Mouse (Mus musculus) testis, postnatal 10 days (tissue): ENCODE results near the gene Lrrk1.
A peak's percentile ranks its signal among the peaks of the same experiment; 100 is the strongest.

Experiments used
- DNase-seq: peaks from one replicate; pipeline ENCODE4 v3.0.0; 2021; ENCODE audit warnings: low spot score

The Lrrk1 gene

GRCm38 (mm10) chr7:66384213-66384612 is 3.9 kb downstream of the Lrrk1 start:
- no peak for DNase-seq

DNA sequence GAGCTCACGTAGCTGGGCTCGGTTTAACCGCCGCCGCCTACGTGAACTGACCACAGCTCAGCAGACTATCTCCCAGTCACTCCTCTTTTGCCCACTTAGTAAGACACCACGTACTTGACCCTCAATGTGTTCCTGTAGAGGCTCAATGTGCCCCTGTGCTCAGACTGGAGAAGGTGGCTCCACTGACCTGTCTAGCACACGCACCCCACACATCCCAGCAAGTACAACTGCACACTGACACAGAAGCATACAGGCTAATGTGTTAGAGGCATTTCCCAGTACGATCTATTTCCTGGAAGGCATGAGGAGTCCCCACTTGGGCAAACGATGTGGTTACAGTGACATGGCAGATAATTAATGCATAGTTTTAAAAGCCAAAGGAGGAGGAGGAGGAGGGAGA is 11.6 kb downstream of the Lrrk1 start:
- no peak for DNase-seq

DNA sequence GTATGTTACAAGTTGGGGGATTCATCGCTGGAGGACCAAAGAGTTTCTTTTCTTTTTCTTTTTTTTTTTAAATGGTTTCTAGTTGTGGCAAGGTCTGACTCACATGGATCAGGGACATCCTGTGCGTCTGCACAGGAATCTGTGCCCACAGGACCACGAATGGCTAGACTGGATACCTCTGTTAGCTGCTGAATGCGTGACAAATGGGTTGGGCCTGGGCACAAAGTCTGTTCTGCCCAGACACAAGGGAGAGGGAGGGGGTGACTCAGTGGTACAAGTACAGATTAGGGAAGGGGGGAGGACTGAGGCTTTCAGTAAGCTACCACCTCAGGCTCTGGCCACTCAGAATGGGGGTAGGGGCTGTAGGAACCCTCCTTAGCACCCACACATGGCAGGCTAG is 12.4 kb downstream of the Lrrk1 start:
- DNase-seq = no peak

DNA sequence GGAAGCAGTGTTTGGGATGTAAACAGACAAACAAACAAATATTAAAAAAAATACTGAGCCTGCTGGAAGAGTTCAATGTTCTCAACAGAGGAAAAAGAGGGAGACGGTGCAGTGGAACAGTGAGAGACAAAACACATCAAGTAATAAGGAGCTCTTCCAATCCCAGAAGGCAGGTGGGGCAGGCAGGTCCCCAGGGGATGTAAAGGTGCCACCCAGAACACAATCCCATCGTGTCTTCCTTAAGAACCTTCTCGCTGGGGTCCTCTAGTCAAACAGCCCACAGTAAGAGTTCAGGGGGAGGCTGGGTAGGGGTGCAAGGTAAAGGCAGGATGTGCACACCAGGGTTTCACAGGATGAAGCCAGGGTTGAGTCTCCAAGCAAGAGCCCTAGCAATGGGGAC is 14.8 kb downstream of the Lrrk1 start:
- DNase-seq = no peak

DNA sequence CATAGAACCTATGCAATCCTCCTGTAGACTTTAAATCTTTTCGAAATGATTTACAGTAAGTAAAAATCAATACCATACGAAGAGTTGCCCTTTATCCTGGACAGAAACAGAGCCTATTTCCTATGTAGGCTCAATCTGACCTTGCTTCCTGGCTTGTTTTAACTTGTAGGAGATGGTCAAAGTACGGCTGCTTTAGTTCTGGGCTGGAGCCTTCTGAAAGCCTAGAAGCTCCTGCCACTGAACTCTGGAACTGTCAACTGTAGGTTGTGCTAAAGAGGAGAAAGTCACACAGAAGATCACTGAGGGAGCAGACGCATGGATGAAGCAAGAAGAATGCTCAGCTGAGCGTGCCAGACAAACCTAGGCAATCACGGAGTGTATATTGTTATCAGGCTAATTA is 17.2 kb downstream of the Lrrk1 start:
- no peak for DNase-seq

- DNase-seq = no peak
Measured at GRCm38 (mm10) chr7:66369934-66370445, 18.2 kb downstream of the Lrrk1 start.

DNA sequence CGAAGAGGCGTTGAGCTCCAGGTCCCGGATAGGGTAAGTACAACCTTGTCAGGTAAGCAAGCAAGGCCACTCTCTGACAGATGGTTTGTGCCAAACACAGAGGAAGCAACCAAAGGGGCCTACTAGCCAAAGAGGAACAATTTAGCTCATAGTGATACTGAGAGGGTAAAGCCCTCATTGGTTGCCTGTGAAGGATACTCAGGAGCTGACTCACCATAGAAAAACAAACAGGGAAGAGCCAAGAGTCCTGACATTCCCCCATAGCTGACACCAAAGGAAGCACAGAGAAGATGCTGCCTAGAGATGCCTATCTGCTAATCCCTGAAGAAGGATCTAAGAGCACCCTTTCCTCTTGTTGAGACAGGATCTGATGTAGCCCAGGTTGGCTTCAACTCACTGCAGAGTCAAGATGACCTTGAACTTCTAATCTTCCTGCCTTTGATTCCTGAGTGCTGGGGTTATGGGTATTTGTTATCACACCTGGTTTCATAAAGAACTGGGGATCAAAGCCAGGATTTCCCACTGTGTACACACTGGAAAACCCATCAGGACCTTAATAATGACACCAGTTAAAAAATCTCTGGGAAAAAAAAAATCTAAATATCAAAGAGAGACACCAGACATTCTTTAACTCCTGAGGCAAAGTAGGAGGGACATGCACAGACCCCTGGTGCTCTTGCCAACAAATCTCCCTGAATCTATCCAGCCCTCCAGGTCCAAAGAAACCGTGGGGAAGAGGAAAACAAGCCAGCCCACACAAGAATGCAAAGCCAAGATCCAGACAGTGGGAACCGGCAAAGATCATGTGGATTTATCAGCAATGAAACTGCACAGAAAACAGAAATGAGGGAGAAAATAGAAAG is 18.8 kb downstream of the Lrrk1 start:
- DNase-seq = no peak

DNA sequence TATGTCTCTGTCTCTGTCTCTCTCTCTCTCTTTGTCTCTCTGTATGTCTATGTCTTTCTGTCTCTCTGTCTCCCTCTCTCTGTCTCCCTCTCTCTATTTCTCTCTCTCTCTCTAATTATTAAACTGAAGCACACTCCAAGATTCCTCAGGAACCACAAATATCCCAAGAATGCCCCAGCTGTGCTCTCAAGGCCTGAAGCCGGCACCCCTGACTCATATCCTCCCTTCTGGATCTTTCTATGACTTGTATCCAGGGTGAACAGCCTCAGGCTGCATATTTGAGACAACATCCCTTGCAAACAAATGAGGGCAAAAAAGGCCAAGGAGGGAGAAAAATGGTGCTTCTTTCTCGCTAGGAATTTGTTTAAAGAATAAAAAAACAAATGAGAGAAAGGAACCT is 22.2 kb downstream of the Lrrk1 start, which contains the start of gene Gm10974:
Gene Gm10974, plus strand, starts transcription at position 2 of the 400 bp plus-strand sequence.
- no peak for DNase-seq

GRCm38 (mm10) chr7:66365411-66365810 is 22.7 kb downstream of the Lrrk1 start:
- no peak for DNase-seq

GRCm38 (mm10) chr7:66364491-66364890 is 23.7 kb downstream of the Lrrk1 start:
- DNase-seq = no peak

DNA sequence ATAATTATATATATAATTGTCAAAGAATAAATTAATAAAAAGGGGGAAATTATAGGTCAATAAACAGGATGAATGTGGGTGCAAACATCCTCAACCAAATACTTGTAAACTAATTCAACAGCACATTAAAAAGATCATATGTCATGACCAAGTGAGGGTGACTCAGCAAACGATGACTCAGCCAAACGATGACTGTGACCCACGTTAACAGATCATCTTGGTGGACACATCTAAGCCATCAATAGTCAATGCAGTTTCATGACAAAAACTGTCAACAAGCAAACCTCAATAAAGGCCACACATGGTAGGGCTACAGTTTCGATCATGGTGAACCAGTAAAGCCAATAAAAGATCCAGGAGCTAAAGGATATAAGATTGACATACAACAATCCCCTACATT is 29.1 kb downstream of the Lrrk1 start:
- no peak for DNase-seq

DNA sequence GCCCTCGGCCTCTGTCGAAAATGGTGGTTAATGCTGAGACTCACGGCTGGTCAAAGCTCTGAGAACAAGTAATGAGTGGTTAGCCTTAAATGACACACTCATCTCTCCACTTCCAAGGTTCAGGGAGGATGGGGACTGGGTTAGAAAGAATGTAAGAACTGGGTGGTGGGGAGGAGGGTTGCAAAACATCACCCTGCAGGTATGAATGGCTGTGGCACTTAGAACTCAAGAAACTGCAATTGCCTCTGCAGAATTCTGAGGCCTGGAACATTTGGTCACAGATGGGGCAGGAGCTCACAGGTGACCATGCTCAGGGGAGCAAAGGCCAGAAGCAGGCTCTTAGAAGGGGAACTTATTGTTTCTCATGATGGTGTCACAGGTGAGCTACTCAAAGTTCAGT is 29.7 kb downstream of the Lrrk1 start:
- DNase-seq = no peak

DNA sequence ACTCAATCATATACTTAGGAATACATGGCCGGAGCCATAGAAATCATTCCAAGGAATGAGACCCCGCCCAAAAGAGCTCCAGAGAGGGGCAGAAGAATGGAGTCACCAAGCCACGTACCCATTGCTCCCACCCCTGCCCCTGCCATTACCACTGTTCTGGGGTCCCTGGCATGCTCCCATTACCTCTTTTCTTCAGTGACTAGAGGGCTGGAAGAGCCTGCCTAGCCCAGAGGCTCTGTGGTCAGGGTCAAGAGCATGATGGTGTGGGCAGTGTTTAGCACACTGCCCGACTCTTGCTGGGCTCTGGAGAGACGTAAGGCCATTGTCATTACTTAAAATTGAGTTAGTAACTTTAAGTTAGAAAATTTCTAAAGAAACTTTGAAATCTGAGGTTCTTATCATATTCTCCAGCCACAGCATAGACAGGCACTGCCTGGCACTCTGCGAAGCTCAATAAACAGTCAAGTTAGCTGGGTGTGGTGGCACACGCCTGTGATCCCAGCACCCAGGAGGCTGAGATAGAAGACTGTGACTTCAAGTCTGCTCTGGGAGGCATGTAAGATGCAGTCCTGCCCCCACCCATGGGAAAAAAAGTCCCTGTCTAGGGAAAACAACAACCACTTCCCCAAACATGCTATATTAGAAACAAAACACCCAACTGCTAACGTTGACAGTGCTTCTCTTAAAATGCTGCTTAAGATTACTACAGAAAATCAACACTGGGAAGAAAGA is 32.2 kb downstream of the Lrrk1 start:
- DNase-seq = no peak

GRCm38 (mm10) chr7:66354911-66355310 is 33.2 kb downstream of the Lrrk1 start:
- no peak for DNase-seq

DNA sequence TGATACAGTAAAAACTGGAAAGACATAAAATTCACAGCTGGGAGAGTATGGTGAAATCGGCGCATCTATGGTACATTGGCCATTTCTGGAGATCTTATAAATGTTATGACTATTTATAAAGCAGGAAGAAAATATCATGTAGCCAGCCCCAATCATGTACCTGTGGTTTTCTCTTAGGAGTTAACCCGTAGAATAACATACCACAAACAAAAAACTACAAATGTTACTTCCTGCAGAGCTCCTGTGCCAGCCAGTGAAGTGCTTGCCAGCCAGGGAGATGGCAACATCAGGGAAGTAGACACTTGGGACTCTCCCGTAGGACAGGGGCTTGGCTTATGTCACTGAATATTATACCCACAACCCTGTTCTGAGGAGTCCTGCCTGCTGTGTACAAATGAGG is 37.1 kb downstream of the Lrrk1 start:
- no peak for DNase-seq

GRCm38 (mm10) chr7:66349670-66350069 is 38.5 kb downstream of the Lrrk1 start:
- DNase-seq = no peak

GRCm38 (mm10) chr7:66348588-66348987 is 39.6 kb downstream of the Lrrk1 start:
- no peak for DNase-seq

DNA sequence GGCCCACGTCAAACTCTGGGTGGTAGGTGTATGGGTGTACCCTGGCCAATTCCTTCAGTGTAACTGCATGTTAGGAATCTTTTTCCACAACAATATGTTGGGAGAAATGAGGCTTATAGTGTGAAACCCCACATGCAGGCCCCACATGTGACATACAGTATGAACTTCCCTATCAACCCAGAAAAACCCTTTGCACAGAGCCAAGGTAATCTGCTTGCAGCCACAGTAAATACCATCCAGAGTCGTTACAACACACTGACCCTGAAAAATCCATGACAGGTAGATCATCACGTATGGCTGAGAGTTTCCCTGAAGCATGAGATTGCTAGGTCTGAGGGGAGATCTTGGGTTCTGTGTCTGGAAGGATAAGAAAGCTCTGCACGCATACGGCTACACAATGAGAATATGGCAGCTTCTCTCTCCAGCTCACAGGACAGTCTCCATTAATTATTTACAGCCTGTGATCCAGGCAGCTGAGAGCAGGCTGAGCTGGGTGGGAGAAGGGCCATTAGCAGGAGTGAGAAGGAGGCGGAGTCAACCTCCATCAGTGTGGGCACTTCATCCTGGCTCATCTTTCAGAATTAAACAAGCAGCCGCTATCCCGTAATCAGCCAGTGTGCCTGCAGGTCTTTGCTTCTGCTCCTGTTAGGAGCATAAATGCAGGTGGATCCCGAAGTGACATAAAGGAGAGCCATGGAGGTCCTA is 41.0 kb downstream of the Lrrk1 start:
- no peak for DNase-seq

DNA sequence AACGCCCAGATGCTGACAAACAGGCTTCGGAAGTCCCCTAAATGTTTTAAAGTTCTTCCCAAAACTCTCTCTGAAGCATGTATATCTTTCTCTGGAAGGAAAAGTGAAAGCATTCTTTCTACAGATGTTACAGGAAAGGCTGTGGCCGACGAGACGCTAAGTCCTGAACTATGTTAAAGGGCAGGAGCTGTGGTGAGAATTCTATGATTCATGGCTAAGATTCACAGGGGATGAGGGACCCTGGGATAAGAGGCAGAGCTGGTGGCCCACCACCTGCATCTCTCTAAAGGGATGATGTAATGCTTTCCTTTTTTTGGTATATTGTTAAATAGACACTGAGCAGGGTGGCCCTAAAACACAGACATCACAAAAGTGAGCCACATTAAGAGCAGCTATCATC is 44.8 kb downstream of the Lrrk1 start:
- DNase-seq = no peak

GRCm38 (mm10) chr7:66342831-66343230 is 45.3 kb downstream of the Lrrk1 start:
- DNase-seq = no peak

DNA sequence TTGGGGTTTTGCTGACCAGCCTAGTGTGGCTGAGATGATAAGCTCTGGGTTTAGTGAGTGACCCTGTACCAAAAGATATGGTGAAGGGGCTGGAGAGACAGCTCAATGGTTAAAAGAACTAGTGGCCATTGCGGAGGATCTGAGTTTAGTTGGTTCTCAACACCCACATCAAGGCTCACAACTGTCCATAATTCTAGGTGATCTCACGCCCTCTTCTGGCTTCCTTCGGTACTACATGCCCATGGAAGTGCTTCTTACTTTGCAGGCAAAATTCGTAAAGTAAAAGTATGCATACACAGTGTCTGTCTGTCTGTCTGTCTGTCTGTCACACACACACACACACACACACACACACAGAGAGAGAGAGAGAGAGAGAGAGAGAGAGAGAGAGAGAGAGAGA is 45.8 kb downstream of the Lrrk1 start:
- DNase-seq = peak; percentile 77

DNA sequence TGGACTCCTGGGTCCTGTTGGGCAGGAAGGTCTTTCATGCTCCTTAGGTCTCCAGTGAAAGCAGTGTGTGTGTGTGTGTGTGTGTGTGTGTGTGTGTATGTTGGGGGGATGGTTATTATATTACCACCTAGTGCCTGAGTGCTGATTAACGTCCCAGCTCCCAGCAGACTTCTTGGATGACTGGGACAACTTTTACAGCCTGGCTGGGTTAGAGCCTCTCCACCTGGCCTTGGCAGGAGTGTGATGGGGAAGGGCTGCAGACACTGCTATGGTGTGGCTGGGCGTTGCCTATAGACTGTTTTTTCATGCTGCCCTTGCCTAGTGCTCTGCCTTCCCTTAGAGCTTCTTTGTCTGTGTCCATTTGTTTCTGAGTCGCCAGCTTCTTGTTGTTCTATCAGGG is 48.1 kb downstream of the Lrrk1 start:
- no peak for DNase-seq

DNA sequence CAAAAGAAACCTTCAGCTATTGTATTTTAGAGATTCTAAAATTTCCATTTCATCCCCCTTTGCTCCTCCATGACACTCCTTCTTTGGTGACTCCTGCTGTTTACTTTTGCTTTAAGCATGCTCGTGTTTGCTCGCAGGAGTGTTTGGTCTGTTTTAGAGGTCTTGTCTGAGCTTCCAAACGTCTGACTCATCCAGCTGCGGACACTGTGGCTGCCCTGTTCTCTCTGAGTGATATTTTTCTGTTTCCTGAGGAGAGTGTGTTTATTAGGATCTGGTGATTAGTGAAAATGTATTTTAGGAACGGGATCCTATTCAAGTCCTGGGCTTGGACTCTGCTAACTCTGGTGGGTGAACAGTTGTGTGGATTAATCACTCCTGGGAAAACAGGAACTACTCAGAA is 48.5 kb downstream of the Lrrk1 start:
- no peak for DNase-seq
